Mouse (Mus musculus) ovary, postnatal 14 days (tissue): ENCODE measurements at regions not wholly inside any gene's neighbourhood (a gene's known extent, or its start where the extent isn't known, plus 50 kb on each side); places are given as distances from the start of the nearest gene placed in this dataset.

Experiments
- DNase-seq: peaks from one replicate; pipeline ENCODE4 v3.0.0; 2022; ENCODE audit warnings: low spot score

DNA sequence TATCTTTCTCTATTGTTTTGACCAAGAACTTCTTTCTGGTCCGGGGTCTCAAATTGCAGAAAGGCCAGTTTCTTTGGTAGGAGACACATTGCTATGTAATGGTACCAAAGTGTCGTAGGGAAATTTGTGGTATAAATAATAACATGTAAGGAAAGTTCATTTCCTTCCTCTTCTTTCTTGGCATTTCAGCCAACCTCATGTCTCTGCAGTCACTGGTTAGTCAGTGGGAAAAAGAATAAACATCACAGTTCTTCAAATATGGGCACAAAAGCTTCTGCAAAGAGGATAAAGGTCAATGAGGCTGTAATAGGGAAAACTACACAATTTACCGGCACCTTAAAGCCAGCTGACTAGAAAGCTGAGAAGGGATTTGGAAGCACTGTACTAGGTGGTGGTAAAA, 68.5 kb upstream of the Rgs1 start:
- DNase-seq = no peak

DNA sequence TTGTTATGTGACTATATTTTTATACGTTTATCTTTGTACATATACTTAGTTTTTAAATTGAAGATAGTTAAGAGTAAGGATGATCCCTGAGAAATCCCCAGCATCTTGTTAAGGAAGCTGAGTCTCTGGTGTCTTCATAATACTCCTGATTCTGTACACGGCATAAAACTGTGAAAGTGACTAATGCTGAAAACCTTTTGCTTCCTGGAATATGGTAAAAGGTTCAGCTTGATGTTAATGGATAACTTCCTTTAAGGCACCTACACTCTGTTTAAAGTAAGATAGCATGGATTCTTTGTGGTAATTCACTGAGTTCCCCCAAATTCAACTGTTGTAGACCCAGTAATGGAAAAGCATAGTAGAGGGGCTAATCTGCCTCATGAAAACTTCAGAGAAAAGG, 67.2 kb upstream of the Rgs1 start:
- DNase-seq = no peak

DNA sequence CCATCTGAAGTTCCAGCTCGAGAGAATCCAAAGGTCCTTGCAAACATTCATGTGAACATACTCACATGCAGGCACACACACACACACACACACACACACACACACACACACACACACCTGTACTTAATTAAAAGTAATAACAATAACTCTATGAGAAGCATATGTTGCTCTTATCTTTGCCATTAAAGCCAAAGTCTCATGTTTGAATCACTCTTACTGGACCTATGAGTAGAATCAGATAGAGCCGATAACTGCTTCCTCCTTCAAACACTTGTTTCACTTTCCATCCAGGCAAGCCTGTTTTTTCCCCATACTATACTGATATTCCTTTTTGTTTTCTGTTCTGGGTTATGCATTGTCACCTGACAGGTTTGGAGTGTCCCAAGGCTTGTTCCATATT, 65.3 kb upstream of the Rgs1 start:
- no peak for DNase-seq

DNA sequence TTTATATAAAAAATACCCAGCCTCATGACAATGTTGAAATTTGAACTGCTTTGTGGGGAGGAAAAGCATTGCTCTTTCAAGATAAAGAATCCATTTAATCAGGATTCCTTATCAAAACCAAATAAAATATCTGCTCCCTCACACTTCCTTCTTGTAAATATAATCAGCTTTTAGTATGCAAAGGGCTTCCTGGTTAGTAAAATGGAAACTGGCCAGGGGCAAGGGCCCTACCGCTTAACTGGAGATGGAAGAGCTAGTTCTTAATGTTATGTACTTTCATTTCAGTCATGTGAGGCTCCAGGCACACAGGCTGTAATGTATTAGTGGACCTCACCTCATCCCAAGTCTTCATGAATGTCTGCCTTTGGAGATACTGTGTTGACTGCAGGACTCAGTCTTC, 64.3 kb upstream of the Rgs1 start:
- DNase-seq = no peak

DNA sequence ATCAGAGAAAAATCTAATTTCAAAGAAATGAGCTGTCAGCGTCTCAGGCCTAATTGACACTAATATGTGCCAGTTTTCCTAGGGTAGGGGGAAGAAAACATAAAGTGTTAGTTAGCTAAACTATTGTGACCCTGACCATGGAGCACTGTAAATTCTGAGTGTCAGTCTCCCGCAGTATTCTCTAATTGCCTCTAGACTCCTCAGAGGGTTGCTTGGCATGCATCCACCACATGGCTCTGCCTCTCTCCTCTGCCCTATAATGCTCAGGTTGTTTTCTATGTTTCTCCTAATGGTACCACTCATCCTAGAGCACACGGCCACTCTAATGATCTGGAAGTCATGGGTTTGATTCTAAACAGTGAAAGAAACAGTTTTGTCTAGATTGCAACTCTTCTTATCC, 60.9 kb upstream of the Rgs1 start:
- DNase-seq = no peak

DNA sequence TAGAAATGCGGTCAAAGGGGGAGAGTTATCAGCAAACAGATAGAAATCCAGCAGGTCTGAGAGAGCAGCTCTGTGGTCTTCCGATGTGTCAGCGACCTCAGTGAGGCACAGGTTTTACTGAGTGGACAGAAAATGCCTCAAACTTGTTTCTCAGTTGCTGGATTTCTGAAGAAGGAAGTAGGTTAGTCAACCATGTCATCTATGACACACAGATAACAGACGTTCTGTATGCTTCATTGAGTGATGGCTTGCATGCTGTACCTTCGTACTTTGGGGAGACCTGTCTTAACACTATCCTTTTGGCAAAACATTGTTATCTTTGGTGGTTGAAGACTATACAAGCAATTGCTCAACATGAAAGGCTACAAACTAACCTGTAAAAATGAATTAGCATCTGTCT, 59.3 kb upstream of the Rgs1 start:
- no peak for DNase-seq

DNA sequence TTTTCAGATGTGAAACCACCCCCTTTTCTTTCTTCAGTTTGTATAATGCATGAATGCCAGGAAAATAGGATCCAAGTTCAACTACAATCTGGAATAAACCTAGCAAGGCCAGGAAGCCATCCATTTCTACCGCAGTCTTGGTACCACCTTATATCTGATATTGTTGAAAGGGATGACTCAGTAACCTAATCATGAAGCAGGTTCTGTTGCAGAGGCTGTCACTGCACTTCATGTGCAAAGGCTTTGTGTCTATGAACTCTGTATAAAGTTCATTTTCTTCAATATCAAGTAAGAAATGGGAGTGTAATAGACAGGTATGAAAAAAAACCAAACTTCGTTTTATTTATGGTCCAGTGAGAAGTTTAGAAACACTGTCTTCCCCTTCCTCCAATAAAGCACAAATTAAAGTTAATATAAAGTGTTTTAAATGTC, 58.8 kb upstream of the Rgs1 start:
- no peak for DNase-seq

DNA sequence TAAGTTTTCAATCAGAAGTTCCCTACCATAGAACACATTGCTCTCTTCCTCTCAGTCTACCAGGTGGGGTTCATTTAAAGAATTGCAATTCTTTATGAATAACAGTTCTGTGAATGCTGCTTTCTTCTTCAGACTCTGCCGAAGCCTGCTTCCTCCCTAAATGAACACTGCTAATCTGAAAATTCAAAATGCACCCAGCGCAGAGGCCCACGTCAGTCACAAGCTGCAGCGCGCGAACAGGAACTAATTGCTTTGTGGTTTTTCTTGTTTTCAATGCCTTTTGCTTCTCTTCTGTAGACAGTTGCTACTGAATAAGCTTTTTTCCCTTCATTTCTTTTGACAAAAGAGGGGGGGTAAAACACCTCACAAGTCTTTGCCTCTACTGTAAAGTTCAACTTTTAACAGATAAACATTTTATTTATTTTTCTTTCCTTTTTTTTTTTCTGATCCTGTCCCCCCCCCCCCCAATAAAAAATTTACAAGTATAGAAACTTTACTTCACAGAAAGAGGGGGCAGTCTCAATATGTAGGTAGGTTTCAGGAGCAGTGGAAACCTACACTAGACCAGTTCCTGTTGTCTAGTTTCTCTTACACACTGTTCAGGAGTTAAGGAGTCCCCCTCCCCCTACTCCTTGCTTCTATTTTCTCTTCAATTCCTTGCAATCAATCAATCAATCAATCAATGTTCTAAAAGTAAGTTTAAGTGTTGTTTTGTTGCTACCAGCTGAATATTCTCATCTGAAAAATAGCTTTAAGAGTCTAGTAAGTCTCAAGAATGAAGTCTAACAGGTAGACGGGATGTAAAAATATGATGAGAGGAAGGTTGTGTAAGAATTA, 58.2 kb upstream of the Rgs1 start:
- no peak for DNase-seq

DNA sequence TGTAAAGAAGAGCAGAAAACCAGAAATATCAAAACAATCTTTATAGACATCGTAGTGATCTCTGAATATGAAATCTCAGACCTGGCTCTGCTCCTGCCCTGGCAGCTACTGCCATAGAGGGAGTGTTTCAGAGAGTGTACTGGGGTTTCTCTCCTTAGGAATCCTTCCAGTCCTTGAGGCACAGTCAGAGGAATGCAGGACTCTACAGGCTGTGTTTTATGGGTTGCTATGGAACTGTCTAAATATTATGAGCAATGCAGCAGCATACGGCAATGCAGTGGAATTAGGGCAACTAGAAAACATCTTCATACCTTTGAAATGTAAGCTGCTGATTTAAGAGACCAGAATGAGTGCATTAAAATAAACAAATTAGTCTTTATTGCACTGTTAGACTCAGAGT, 57.2 kb upstream of the Rgs1 start:
- no peak for DNase-seq

DNA sequence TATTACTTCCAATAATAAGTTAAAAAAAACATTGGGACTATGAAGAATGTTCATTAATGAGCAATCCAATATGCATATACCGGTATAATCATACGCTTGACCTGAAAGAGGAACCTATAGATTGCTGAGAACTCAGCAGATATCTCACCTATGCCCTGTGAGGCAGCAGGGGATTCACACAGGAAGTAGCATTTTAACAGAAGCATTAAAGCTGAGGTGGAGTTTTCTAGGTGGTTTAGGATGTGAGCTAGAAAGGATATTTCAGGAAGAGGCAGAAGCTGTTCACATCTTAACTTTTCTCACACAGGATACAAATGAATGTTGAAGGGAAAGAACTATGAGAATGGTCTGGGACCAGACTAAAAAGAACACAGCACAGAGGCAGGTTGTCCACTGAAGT, 51.6 kb upstream of the Rgs1 start:
- no peak for DNase-seq
